Mouse (Mus musculus): ENCODE results near the gene Kif26b.

The Kif26b gene

DNA sequence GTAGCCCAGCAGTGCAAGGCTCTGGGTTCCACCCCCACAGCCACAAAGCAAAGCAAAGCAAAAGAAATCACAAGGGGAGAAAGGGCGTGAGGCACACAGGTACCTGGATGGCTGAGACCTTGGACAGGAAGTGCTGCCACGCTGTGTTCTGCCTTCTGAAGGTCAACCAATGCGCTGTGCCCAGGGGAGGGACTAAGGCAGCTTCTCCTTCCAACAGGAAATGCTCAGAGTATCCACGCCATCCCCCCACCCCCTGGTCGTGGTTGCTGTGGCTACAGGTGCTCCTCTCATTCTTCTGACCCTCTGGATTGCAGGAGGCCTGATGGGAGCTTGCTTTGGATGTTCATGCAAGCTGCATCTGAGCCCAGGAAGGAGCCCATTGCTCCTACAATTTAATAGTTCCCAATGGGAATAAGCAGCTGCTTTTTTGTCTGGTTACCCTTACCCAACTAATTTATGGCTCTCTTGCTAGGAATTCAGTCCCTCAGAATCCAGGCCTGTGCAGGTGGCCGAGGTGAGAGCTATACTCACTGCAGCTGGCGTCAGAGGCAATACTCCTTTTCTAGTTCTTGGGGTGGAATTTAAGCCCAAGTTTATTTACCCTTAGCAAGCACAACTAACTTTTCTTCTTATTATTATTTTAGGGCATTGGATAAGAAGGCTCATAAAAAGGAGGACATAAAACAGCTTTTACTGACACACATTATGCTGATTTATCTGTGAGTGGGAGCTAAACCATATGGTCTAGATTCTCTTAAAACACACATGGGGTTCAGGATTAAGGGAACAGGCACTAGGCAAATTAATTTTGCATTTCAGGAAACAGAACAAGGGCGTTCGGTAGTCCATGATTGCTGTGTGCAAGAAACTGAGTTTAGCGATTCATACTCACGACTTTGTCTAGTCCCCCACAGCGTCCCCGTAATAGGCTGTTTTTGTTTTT, 61.6 kb downstream of the Kif26b start:
- CTCF ChIA-PET, result interaction anchor here (0.6 kb wide), 1 partner anchor 47 kb away, joined by 3 read pairs; no protein-coding TSS in a partner anchor

DNA sequence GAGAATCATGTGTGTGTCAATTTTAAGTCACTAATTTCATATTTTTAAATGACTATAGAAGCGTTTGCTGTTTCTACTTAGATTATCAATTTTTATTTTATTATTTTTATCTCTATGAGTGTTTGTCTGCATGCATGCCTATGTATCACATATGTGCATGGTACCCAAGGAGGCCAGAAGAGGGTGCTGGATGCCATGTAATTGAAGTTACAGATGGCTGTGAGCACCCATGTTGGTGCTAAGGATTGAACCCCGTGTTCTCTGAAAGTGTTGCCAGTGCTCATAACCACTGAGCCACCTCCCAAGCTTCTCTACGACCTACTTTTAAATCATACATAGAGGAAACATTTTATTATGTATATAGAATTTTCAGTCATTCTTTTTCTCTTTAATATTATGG, 68.2 kb downstream of the Kif26b start:
- CTCF ChIA-PET, result no interaction called here

DNA sequence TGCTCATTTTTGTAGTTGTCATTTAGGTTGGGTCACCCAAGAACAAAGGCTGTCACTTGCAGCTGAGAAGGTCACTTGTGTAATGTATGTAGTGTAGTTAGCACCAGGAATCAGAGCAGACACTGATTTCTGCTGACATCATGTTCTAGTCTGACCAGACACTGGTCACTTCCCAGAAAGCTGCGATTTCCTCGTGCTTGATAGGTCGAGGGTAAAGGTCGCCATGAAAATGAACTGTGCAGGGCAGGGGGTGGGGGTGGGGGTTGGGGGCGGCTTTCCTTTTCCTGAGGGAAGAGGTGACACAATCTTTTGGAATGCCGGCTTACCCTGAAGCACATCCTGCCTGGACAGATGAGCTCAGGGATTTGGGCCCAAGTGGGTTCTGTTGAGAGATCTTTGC, 68.8 kb downstream of the Kif26b start:
- CTCF ChIA-PET, result no interaction called here

DNA sequence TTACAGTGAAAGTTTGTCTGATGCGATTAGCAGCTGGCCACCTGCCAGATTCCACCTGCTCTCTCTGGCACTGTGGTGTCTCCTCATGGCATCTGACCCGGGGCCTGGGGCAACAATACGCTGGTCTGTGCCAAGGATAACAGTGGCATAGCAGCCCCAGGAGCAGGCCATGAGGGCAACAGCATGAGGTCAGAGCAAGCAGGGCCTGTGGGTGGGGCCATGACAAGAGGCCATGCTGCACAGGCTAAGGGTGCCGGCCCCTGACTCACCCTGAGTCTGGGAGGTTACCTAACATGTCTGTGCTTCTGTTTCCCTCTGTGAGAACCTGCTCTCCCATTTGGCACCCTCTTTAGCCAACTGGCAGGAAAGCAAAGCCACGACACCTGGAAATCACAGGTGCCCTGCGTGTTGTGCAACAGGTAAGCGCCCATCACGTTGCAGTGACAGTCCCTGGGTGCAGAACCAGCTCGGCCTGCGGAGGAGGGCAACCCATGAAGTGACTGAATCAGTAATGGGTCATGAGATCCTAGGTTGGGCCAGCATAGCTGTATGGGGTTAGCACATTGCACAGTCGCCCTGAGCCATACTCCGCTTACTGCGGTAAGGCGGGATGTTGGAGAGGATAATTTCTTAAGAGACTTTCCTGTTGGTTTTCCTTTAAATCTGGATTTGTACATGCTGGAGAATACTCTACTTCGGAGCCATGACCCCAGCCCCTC, 72.1 kb downstream of the Kif26b start:
- CTCF ChIA-PET, result no interaction called here

DNA sequence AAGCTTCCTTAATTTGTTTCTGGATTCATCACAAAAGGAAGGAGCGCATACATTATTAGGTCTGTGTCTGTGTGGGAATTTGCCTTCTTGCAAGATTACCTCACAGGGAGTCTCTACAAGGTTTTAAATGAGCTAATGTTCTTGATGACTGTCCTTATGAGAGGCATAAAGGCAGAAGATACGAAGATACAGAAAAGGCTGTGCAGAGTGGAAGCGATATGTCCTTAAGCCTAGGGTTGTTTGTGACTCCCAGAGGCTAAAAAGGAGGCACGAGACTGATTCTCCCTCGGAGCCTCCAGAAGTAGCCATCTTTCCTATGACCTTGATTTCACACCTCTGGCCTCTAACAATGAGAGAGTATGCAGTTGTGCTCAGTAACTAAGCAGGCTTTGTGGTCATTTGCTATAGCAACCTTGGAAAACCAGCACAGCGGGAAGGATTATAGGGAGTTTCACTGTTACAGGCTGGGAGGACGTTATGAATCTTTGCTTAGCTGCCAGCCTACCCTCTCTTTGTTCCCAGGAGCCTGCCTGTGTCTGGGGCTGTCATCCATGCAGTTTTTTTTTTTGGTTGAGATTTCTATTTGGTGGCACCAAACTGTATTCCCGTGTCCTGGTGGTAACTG, 80.3 kb downstream of the Kif26b start:
- CTCF ChIA-PET, result no interaction called here

DNA sequence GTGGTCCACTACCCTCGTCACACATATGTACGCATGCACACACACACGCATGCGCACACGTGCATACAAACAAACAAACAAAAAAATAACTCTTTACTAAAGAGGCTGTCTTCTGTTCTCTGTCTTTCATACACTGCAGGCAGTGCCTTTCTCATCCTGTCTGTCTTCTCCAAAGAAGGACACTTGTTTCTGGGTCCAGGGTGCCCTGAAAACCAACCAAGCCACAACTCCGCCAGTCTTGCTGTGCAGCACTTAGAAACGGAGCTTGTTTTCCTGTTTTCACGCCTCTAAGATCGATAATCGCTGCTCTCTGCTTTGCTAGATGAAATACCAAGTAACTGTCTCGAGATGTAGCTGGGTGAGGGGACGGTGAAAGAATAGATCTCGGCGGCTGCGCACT, 82.6 kb downstream of the Kif26b start:
- CTCF ChIA-PET, result no interaction called here

DNA sequence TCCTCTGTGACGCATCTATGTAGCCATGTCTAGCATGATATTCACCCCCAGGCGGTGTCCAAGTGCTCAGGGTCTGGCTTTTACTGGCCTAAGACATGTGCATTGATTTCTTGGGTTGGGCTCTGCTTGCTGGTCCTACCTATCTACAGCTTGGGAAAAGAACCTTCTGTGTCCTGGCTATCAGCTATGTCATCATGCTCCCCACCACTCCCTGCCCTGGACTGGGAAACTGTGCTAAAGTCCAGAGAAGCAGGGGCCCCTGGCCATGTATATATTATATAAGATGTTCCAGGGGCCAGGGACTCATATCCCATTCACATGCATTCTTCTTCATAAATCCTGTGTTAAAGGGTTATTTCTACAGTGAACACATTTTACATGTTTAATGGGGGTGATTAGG, 92.4 kb downstream of the Kif26b start:
- CTCF ChIA-PET, result no interaction called here

DNA sequence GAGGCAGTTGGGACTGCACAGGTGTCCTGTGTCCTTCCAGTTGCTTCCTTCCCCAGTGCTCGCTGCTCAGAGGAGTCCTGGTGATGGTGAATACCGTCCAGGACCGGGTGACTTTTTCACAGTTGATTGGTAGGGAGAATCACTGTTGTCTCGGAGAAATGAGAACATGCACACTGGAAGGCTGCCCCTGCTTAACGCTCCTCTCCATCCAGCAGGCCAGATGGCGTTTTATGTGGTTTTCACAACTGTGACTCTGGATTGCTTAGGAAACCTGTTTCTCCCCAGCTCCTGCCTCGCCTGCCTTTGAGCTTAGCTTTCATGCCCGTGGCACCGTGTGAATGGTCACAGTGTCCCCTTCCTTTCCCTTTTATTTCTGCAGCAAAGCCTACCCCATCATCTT, 95.0 kb downstream of the Kif26b start:
- CTCF ChIA-PET, result no interaction called here

DNA sequence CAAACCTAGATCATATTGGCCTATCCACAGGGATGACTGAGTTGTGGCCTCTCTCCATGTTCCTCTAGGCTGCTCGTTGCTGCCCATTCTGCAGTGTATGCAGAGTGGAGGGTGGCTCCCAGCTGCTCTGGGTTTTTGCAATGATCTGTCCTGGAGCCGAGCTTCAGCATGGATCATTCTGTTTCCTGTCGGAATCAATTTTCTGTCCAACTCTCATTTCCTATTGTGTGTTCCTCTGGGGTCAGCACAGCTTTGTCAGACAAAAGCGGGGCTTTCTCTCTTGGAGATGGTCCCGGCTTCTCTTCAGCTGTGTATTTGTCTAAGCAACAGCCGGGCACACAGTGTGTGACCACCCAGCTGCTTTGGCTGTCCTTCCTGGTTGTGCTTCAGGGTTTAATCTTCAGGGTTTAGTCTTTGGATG, 98.0 kb downstream of the Kif26b start:
- CTCF ChIA-PET, result no interaction called here

DNA sequence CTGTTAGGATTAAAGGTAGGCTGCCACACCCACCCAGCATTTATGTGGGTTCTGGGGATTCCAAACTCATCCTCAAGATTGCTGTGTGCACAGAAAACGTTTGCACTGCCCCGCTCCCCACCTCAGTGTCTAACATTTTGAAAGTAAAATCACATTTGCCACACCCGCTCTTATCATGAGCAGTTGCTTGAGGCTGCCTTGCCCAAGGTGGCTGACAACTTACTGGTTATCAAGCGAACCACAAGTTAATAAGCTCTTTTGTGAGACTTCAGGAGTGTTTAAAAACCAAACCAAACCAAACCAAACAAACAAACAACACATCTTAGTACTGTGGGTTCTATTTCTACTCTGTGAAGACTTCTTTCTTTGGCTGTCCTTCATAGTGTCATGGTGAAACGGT, 101.1 kb downstream of the Kif26b start:
- CTCF ChIA-PET, result no interaction called here

DNA sequence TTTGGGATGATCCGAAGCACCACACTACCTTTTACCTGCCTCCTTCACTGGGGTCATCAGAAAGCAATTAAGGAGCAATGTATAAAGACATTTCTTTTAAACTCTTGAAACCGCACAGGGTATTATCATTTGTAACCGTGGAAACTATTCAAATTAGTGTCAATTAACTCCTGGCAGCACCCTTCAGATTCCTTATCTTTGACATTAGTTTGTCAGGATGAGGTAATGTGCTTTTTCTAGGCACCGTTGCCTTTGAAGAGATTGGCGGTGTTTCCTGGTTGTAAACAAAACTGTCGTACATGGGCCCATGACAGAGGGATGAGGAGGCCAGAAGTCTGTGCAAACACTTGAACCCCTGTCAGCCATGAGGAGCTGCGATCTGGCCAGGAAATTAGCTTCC, 102.9 kb downstream of the Kif26b start:
- CTCF ChIA-PET, result no interaction called here

DNA sequence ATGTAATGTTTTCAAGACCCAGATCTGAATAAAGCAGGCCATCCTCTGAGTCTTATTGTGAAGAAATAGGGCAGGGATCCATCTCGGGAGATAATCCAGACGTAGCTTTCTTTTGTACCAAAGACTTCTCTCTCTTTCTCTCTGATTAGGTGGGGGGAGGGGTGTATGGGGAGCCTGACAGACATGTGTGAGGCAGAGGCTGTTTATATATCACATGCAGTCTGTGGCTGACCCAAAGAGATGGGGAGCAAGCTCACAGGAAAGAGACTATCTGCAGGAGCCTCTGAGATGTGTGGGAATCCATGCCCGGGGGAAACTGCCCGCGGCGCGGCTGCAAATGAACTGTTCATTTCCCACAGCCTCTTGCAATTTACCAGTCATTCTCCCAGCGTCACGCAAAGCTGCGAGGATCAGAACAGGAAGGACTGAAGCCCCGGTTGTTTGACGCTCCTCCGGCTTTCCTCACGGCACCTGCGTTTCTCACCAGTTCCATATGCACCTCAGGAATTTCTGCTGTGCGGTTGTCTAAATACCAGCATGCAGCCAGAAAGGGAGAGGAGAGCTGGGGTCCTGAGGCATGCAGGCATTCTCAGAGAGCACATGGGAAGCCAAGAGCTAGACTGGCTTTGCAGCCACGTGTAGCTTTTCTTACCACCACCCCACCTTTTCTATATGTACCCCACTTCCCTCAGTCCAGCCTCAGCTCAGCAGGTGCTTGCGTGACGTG, 105.6 kb downstream of the Kif26b start:
- CTCF ChIA-PET, result no interaction called here

DNA sequence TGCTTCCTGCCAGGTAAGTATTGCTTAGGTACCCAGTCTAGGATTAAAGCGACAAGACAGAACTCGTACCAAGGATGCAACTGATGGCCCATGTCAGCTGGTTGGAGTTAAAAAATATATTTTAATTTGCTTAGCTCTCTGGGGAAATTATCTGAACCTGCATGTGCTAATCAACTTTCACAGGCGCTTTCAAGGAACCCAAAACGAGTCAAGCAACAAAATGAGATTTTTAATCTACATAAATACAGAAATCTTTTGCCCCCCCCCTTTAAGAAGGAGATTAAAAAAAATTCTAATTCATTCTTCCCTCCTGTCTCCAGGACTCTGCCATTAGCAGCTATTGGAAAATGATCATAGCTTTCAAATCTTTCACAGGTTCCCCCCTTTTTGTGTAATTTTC, 106.5 kb downstream of the Kif26b start:
- CTCF ChIA-PET, result no interaction called here

DNA sequence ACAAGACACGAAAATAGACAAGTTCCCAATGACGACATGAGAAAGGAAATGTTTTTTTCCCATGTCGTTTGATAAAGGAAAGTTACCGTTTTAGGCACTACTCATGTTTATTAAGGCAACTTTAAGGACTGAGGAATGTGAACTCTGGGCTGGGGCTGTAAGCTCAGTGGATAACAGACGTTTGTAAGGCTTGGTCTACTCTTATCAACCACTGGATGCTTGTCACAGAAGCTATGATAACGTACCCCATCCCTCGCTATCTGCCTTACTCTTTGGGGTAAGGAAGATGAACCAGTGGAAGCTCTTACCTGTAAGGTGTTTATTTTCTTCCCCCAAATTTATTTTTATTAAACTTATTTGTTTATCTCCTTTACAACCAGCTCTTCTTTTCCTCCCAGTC, 108.4 kb downstream of the Kif26b start:
- CTCF ChIA-PET, result interaction anchor here (0.7 kb wide), 1 partner anchor 46 kb away, joined by 3 read pairs; no protein-coding TSS in a partner anchor

DNA sequence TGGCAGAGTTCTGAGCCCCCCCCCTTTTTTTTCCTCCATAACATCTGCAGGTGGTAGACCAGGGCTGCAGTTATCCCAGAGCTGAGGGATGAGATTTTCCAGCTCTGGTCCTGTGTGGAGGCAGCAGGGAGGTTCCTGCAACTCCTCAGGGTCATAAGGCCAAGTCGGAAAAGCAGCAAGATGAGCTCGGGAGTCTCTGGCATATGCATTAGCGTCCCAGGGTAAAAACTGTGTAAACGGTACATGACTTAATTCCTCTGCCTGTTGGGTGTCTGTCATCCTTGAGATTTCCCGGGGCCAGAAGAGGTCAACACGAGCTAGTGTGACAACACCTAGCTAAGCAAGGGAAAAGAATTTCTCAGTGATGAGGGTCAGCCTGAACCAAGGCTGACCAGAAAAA, 111.0 kb downstream of the Kif26b start:
- CTCF ChIA-PET, result no interaction called here

DNA sequence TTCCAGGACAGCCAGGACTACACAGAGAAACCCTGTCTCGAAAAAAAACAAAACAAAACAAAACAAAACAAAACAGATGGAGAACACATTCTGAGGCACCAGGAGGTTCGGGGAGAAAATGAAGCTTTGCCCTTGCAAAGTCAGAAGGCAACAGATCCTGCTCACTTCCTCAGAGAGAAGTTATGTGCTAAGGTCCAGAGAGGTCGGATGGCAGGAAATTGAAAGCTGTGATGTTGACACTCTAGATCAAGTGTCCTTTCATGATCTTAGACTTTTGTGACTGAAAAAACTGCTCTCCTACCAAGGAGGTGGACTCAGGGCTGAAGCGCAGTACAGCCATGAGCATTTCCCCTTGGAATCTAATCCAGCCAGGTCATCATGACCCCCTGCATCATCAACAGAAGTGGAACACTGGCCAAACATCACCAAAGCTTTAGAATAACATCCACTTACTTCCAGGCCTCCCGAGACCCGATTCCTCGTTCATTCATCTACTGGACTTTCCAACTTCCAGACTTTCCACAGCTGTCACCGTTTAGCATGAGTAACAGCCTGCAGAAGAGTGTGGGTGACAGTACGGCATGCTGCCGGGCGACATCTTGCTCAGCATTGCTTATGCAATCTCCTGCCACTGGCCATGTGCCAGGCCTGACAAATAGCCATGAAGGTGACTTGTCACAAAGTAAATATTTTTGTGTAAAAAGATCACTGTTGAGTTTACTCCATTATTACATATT, 112.0 kb downstream of the Kif26b start:
- CTCF ChIA-PET, result no interaction called here

DNA sequence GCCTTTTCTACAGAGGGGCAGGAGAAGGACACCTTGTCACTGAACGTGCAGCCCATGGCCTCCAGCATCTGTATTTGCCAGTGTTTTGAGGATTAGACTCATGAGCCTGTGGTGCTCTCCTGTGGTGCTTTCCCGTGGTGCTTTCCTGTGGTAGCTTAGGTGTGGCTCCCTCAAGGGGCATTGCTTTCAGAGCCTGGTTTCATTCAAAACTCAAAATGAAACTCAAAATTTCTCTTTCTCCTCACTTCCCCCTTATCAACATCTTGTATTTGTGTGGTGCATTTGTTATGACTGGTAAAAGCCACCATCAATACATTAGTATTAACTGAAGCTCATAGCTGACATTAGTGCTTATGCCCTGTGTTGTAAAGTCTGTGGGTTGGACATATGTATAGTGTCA, 112.9 kb downstream of the Kif26b start:
- CTCF ChIA-PET, result no interaction called here

DNA sequence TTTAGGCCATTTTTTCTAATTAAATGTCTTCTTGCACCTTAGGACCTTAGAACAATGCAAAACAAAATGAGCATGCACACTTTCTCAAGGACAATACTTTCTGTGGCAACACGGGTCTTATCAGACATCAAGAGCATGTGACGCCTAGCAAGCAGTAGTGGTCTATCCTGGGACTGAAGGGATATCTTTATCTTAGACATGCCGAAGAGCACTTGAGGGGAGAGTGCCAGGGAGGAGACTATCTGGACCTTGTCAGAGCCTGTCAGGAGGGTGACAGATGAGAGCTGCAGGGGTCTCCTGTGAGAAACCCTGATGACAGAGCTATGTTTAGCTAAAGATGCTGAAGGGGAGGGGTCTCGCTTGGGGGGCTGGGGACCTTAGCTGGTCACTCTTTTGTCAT, 116.0 kb downstream of the Kif26b start:
- CTCF ChIA-PET, result no interaction called here

DNA sequence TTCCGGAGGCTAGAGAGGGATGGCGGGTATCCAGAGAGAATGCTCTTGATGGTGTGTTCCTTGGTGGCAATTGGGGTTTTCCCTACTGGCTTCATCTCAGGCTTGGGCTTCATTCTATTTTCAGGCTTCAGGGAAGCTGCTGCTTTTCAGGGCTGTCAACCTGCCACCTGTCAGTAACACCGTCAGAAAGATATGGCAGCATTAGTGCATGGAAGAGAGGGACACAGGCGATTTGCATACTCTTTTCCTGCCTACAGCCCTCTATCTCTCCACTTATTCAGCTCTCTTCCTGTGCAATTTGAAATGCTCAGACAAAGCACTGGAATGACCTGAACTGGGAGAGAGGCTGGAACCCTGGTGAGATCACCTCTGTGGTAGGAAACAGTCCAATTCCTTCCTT, 117.7 kb downstream of the Kif26b start:
- CTCF ChIA-PET, result no interaction called here

DNA sequence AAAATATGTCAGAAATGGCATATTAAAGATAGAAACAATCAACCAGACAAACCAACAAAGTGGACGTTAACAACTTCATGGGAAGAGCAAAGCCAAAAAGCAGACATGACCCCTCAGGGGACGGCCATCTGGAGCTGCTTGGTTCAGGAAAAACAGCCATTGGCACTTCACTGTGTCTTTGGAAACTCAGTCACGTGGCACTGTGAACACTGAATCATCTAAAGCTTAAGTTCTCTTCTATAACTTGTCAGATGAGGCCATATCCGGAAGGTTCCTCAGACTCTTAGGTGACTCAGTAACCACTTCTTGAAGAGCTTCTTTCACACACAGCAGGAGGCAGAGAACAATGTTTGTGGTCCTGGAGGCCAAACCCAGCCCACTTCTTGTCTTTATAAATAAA, 126.6 kb downstream of the Kif26b start:
- CTCF ChIA-PET, result no interaction called here

DNA sequence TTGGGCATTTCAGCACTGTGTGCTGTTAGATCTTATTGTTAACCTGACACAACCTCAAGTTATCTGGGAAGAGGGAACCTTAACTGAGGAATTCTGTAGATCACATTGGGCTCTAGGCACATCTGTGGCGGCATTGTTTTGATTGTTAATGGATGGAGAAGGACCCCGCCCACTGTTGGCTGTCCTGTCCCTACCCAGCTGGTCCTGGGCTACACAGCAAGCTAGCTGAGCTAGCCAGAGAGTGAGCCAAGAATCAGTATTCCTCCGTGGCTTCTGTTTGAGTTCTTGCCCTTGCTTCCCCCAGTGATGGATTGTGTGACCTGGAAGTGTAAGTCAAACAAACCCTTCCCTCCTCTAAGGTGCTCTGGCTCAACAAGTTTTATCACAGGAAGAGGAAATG, 132.1 kb downstream of the Kif26b start:
- CTCF ChIA-PET, result no interaction called here

DNA sequence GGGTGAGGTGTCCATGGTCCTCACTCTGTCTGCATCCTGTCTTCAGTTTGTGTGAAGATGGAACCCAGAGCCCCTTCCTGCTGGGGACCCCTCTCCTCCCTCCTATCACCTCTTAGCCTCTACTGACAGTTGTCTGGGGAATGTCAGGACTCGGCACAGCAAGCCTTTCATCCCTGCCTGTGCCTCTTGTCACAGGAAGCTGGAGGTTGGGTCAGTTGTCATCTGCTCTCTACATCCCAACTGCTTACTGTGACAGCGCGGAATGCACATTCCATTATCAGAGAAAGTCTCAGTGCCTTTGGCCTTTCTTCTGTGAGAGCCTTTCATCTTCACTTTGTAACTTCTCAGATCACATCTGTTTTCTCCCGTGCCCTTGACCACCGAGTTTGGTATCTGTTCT, 132.6 kb downstream of the Kif26b start:
- CTCF ChIA-PET, result no interaction called here
